Mouse (Mus musculus): ENCODE measurements around the gene Kcnmb4.

DNA sequence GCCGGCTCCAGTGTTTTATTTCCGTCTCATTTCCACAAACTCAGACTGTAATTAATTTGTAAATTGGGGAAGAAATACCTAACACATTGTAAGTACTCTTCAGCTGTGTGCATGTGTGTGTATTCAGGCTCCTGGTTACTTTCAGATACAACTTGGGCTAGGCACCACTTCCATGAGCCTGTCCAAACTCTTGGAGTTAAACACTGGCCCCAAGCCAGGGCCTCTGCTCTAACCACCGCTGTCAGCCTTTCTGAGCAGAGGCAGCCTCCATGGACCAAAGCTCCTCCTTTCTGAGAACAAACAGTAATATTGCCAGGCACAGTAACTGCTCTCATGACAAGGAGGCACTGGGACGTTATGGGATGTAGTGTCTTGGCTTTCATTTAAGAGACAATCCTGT, 96.8 kb downstream of the Kcnmb4 start:
- TF ChIP-seq POLR2A (IDR thresholded peaks at IDR 0.05; ENCODE audit: low read depth, low read length) (no peak), CTCF (IDR thresholded peaks at IDR 0.05; ENCODE audit: borderline replicate concordance, insufficient read depth, low read length) (no peak)
